Mouse (Mus musculus) megakaryocyte, embryonic 14.5 days (primary cell): ENCODE data around the gene Mpp1.

Experiments
- FLI1 ChIP-seq: IDR thresholded peaks from 2 replicates; pipeline ENCODE4 v1.6.1; 2012; ENCODE audit warnings: low read length, inconsistent platforms, mixed read lengths
- GATA1 ChIP-seq: IDR thresholded peaks from 3 replicates; pipeline ENCODE4 v1.6.1; 2012; ENCODE audit warnings: mixed read lengths, low read length, inconsistent platforms, borderline replicate concordance

DNA sequence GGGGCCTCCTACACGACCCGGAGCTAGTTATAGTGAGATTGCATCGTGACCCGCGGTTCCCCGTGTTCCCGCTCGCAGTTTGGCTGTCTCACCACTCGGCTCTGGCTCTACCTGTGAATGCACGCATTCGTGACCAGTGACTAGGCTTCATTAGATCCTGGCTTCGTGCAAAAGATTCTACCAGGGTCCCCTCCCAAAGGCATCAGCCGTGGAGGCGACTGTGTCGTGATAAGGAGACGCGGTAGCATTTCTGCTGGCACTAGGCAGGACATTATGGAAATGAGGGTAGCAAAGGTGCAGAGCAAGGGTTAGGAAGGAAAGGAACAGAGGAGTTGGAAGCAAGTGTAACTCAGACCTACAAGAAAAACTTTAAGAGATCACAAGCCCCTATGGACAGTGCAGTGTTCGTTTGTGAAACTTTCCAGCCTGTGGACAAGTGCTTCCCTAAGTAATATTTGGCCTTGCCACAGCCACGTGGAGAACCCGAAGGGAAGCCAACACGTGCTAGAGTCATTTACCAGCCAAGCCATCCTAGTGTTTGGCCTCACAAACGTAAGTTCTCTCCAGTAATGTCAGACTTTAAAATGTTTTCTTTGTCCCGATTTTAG, 34.5 kb downstream of the Mpp1 start:
- TF ChIP-seq GATA1 (no peak), FLI1 (no peak)
